Mouse (Mus musculus) hindbrain, embryonic 15.5 days (tissue): Measurements from ENCODE around the gene Gm44805. TPM values are rescaled to one million over a fixed set of nuclear protein-coding genes. Genes with fewer than 3 reads are reported as not detected.

Experiments used
- ATAC-seq: fragments of 200-750 bp; cut with Nextera tagmentation; 2 replicates; pipeline ENCODE4 v1.8.0; 2017; ENCODE audit warnings: low read depth, moderate number of reproducible peaks, moderate TSS enrichment; ENCODE audit not compliant: low FRiP score
- H3K27ac ChIP-seq: fragments of 300-500 bp; sonication (generic); replicated peaks from 2 replicates; pipeline ENCODE4 v1.5.1; 2015; ENCODE audit warnings: mild to moderate bottlenecking, inconsistent platforms
- H3K27me3 ChIP-seq: fragments of 300-500 bp; sonication (generic); 2 replicates; pipeline ENCODE4 v1.6.1; 2015; ENCODE audit warnings: control low read depth, inconsistent platforms
- H3K36me3 ChIP-seq: fragments of 300-500 bp; sonication (generic); 2 replicates; pipeline ENCODE4 v1.6.1; 2015; ENCODE audit warnings: control low read depth, inconsistent platforms
- H3K4me1 ChIP-seq: fragments of 300-500 bp; sonication (generic); replicated peaks from 2 replicates; pipeline ENCODE4 v1.6.1; 2015; ENCODE audit warnings: control low read depth, inconsistent platforms
- H3K4me2 ChIP-seq: fragments of 300-500 bp; sonication (generic); 2 replicates; pipeline ENCODE4 v1.6.1; 2015; ENCODE audit warnings: moderate library complexity, mild to moderate bottlenecking, inconsistent platforms
- H3K4me3 ChIP-seq: fragments of 300-500 bp; sonication (generic); 2 replicates; pipeline ENCODE4 v1.5.1; 2015; ENCODE audit warnings: mild to moderate bottlenecking, inconsistent platforms
- H3K9ac ChIP-seq: fragments of 300-500 bp; sonication (generic); 2 replicates; pipeline ENCODE4 v1.6.1; 2015; ENCODE audit warnings: inconsistent platforms
- H3K9me3 ChIP-seq: fragments of 300-500 bp; sonication (generic); 2 replicates; pipeline ENCODE4 v1.6.1; 2016; ENCODE audit warnings: control low read depth, inconsistent platforms
- WGBS: fragments of 180-500 bp; shearing (Covaris S2); methylation state at CpG from one replicate; pipeline ENCODE4 v1.1.7; 2015; 5-methylcytosine and 5-hydroxymethylcytosine counted together
- polyA plus RNA-seq: library from polyadenylated mRNA; unstranded; fragments of >200 nt; fragmentation: Nextera tagmentation; extraction: Ambion mirVana; gene quantifications from 2 replicates; pipeline ENCODE4 v1.2.1, GENCODE M21; 2015

The Gm44805 gene
- polyA plus RNA-seq, 1 experiment from 2014 or later, result not detected

DNA sequence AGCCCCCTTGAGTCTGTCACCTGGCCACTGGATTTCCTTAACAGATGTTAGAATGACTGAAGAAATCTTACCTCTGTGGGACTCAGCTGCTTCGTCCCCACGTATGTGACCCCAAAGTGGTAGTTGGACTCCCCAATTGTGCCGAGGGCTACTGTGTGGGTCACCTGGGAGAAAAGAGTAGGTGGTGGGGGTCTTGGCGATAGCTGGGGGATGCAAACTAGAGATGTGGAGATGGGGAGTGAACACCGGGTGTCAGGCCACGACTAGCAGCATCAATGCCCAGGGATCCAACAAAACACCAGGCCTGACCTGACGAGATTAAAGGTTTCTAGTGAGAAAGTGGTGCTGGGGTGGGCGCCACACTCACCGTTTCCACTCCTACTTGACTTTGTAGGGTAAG is 32.4 kb upstream of the Gm44805 start:
- H3K27ac ChIP-seq, result no peak overlapping the region
- H3K36me3 ChIP-seq, result peaks cover 37% of the 10 kb centered on the region
- H3K9ac ChIP-seq, result no peak overlapping the region
- peak overlapping the region; percentile 77; the same call in 1 of the 2 replicates for H3K4me2 ChIP-seq
- no peak for ATAC-seq
- H3K4me3 ChIP-seq, result 0 out of 2 replicates have a peak overlapping the region, but pooled peaks have one; percentile 66
- peaks cover 25% of the 10 kb centered on the region for H3K4me1 ChIP-seq
- H3K9me3 ChIP-seq, result no peaks in the 10 kb centered on the region
- no peaks in the 10 kb centered on the region for H3K27me3 ChIP-seq
- 91% methylated on average over 9 of the region's 9 CpGs for WGBS

DNA sequence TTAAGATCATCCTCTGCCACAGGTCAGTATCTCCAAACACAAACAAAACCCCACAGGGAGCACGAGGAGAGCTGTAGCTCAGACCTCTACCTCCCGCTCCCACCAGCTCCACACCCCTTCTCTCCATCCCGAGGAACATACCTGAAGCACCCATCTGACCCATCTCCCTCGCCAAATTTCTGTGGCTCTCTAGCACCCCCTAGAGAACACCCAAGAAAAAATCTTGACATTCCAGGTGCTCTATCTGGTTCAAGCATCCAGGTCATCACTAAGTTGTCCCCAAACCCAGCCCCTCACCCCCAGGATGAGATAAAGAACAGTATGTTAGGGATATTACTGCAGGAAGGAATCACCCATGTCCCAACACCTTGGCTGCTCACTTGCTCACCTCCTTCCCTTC is 32.0 kb upstream of the Gm44805 start:
- Histone ChIP-seq H3K36me3 (peaks cover 39% of the 10 kb centered on the region), H3K4me3 (no peak overlapping the region), H3K4me1 (peaks cover 25% of the 10 kb centered on the region), H3K4me2 (no peak overlapping the region), H3K9ac (no peak overlapping the region), H3K27me3 (no peaks in the 10 kb centered on the region), H3K27ac (no peak overlapping the region), H3K9me3 (no peaks in the 10 kb centered on the region)
- no peak for ATAC-seq
- 58% methylated on average over 4 of the region's 4 CpGs for WGBS

DNA sequence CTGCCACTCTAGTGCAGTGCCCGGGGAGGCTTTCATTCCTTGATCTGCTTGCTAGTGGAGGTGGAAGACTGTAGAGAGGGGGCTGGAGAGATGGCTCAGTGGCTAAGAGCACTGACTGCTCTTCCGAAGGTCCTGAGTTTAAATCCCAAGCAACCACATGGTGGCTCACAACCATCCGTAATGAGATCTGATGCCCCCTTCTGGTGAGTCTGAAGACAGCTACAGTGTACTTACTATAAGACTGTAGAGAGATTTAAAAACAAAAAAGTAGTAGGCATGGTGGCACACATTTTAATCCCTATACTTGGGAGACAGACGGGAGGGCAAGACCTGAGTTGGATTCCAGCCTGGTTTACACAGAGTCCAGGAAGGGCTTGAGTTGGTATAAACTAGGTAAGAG is 31.2 kb upstream of the Gm44805 start:
- Histone ChIP-seq H3K36me3 (peaks cover 43% of the 10 kb centered on the region), H3K4me2 (no peak overlapping the region), H3K27ac (no peak overlapping the region), H3K9ac (no peak overlapping the region), H3K9me3 (no peaks in the 10 kb centered on the region), H3K4me1 (peaks cover 25% of the 10 kb centered on the region), H3K4me3 (no peak overlapping the region), H3K27me3 (no peaks in the 10 kb centered on the region)
- ATAC-seq, result no peak
- 75% methylated on average over 4 of the region's 4 CpGs for WGBS

DNA sequence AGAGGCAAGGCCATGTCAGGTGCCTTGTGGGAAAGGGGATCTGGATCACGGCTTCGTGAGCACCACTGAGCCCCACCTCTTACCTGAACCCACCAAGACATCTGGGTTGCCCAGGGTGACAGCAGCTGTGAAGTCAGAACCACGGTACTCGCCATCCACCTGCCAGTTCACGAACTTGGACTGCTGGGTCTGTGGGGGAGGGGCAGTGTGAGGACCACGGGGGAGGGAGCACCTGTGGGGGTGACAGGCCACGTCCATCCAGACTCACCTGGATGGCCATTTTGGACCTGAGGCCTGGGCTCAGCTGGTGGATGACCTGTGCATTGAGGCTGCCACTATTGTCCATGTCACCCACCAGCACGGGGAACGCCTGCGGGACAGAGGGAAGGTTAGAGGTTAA is 29.4 kb upstream of the Gm44805 start:
- Histone ChIP-seq H3K9me3 (no peaks in the 10 kb centered on the region), H3K36me3 (peaks cover 49% of the 10 kb centered on the region), H3K9ac (no peak overlapping the region), H3K4me2 (no peak overlapping the region), H3K27me3 (no peaks in the 10 kb centered on the region), H3K27ac (no peak overlapping the region), H3K4me1 (peaks cover 17% of the 10 kb centered on the region), H3K4me3 (no peak overlapping the region)
- WGBS, result 96% methylated on average over 10 of the region's 10 CpGs
- no peak for ATAC-seq

DNA sequence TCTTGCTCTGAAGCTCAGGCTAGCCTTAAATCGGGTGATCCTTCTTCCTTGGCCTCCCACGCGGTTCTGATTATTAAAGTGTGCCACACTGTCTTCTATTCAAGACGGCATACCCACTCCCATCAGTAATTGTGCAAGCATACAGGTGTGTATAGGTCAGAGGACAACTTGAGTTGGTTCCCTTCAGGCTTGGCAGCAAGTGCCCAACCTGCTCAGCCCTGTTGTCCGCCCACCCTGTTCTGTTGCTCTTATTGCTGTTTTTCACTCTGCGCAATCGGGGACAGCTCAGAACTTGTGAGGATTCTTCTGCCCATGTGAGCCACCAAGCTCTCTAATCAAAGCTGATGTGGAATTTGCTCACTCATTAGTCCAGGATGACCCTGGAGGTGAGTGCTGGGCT is 24.0 kb upstream of the Gm44805 start:
- Histone ChIP-seq H3K4me2 (no peak overlapping the region), H3K4me1 (no peaks in the 10 kb centered on the region), H3K27me3 (no peaks in the 10 kb centered on the region), H3K9ac (no peak overlapping the region), H3K27ac (no peak overlapping the region), H3K36me3 (peaks cover 27% of the 10 kb centered on the region), H3K4me3 (no peak overlapping the region), H3K9me3 (no peaks in the 10 kb centered on the region)
- no peak for ATAC-seq
- WGBS, result 96% methylated on average over 7 of the region's 7 CpGs

DNA sequence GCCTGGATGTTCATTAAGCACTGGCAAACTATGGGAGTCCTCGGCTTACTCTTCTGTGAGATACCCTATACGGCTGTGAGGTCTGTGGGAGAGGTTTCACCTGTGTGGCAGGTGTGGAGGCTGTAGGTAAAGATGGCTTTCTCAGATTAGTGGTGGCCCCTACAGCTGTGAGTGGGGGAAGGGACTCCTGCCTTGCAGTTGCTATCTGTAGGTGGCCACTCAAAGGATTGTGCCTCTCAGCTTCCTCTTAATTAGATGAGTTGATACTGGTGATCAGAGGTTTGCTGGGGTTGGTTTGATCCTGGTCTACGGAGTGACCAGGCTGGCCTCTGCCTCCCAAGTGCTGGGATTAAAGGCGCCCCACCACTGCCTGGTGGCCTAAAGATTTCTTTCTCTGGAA is 23.3 kb upstream of the Gm44805 start:
- H3K36me3 ChIP-seq, result peaks cover 20% of the 10 kb centered on the region
- H3K9me3 ChIP-seq, result no peaks in the 10 kb centered on the region
- no peaks in the 10 kb centered on the region for H3K27me3 ChIP-seq
- no peak for ATAC-seq
- peaks cover 2% of the 10 kb centered on the region for H3K4me1 ChIP-seq
- no peak overlapping the region for H3K9ac ChIP-seq
- H3K27ac ChIP-seq, result no peak overlapping the region
- H3K4me3 ChIP-seq, result no peak overlapping the region
- no peak overlapping the region for H3K4me2 ChIP-seq
- 96% methylated on average over 4 of the region's 4 CpGs for WGBS

DNA sequence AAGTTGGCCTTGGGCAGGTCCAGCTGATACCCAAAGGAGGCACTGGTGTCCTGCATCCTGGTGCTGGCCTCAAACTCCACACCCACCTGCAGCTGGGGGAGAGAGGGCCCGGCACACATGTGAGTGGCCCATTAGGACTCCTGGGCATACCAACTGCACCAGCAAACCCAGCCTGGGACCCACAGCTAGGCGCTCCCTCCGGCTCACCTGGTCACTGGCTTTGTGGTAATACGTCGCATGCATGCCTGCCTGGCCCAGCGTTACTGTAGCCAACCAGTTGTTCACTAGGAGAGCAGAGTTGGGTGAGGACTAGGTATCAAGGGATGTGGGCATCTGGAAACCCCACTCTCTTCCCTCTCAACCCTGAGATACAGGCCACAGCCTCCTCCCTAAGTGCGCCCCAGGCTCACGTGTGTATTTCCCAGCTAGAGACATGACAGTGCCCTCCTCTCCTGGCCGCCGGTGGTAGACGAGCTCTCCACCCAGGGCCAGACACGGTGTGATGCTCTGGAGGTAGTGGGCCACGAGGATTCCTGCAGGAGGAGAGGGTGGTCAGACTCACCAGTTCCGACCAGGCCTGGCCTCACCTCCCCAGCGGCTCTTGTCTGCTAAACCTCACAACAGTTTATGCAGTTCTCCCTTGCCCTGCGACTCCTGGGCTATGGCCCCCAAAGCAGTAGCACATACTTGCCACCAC is 21.8 kb upstream of the Gm44805 start:
- no peak overlapping the region for H3K9ac ChIP-seq
- H3K9me3 ChIP-seq, result no peaks in the 10 kb centered on the region
- peaks cover 9% of the 10 kb centered on the region; the same call in 1 of the 2 replicates for H3K36me3 ChIP-seq
- no peaks in the 10 kb centered on the region for H3K27me3 ChIP-seq
- WGBS, result 95% methylated on average over 16 of the region's 16 CpGs
- no peak for ATAC-seq
- H3K4me1 ChIP-seq, result peaks cover 17% of the 10 kb centered on the region
- no peak overlapping the region for H3K4me2 ChIP-seq
- H3K4me3 ChIP-seq, result no peak overlapping the region
- no peak overlapping the region for H3K27ac ChIP-seq

DNA sequence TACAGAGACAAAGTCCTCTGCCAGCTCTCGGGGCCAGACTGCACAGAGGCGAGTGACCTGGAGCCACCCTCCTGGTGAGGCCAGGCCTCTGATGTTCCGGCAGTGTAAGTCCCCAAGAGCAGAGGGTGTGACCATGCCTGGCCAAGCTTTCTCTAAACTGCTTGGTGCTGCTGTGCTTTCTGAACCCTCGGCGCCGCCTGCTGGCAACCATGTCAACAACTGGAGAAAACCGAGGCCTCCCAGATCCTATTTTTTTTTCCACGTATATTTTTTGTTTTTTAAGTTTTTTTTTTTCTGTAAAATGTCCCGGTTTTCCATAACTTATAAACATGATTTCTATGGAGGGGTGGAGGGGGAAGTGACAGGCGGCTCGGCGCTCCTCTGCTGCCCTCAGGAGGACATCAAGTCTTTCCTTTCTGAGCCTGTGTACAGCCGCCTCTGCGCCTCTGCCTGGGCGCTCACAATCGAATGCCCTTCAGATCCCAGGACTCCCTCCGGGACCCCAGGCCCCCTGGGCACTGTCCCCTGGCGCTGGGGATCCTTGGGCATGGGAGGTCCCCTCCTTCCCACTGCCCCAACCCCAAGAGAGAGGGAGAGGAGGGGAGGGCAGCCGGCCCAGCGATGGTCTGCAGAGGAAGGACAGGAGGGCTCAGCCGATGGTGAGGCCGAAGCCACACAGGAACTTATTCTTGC is 20.0 kb upstream of the Gm44805 start:
- peaks cover 18% of the 10 kb centered on the region for H3K4me1 ChIP-seq
- no peak overlapping the region for H3K4me2 ChIP-seq
- WGBS, result 32% methylated on average over 22 of the region's 22 CpGs
- no peaks in the 10 kb centered on the region; the same call in 1 of the 2 replicates for H3K36me3 ChIP-seq
- ATAC-seq, result peak; percentile 67; the same call in 1 of the 2 replicates
- H3K9ac ChIP-seq, result no peak overlapping the region
- H3K4me3 ChIP-seq, result no peak overlapping the region
- peak overlapping the region; percentile 35; the same call in 1 of the 2 replicates for H3K27ac ChIP-seq
- no peaks in the 10 kb centered on the region for H3K9me3 ChIP-seq
- no peaks in the 10 kb centered on the region for H3K27me3 ChIP-seq

DNA sequence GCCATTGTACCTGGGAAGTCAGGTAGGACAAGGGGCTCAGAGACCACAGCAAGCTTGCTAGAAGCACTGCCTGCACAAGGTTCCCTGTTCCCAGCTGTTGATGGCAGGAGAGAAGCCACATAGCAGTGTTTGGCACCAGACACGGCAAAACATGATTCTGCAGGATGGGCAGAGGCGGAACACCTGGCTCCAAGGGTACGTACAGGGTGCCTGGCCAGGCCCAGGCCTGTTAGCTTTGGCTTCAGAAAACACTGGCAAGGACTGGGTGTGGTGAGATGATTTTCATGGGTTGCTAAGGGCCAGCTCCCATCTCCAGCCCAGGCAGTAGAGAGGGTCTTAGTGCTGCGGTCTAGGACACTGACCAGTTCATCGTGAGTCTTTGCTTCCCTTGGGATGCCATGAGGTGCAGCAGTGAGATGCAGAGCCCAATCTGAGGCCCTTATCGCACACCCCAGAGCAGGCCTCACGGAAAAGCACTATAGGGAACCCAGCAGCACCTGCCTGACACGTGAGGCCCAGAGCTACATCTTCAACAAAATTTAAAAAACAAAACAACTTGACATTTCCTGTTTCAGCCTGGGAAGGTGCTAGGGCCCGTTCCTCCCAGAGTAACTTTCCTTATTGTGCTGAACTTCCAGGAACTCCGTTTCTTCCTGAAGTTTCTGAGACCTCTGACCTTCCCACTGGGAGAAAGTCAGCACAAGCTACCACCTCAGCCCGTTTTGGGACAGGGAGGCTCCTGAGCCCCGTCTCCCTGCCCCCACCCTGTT is 19.3 kb upstream of the Gm44805 start:
- Histone ChIP-seq H3K4me2 (no peak overlapping the region), H3K36me3 (no peaks in the 10 kb centered on the region; the same call in 1 of the 2 replicates), H3K4me3 (no peak overlapping the region), H3K27ac (peak overlapping the region; percentile 32), H3K9ac (no peak overlapping the region), H3K4me1 (peaks cover 18% of the 10 kb centered on the region), H3K9me3 (no peaks in the 10 kb centered on the region), H3K27me3 (no peaks in the 10 kb centered on the region)
- no peak for ATAC-seq
- 63% methylated on average over 12 of the region's 12 CpGs for WGBS

DNA sequence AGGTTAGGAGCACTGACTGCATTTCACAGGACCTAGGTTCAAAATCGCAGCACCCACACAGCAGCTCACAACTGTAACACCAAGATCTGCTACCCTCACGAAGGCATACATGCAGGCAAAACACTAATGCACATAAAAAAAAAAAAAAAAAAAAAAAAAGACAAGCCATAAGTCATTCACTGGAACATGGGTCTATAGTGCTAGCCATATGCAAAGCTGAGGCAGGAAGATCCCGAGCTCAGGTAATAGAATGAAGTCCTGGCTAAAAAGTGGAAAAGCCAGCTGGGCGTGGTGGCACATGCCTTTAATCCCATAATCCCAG is 18.6 kb upstream of the Gm44805 start:
- Histone ChIP-seq H3K27me3 (no peaks in the 10 kb centered on the region), H3K36me3 (no peaks in the 10 kb centered on the region; the same call in 1 of the 2 replicates), H3K4me1 (peaks cover 18% of the 10 kb centered on the region), H3K4me2 (no peak overlapping the region), H3K9ac (no peak overlapping the region), H3K9me3 (no peaks in the 10 kb centered on the region), H3K4me3 (no peak overlapping the region), H3K27ac (peak overlapping the region; percentile 54)
- no peak for ATAC-seq
- WGBS, result 81% methylated on average over 4 of the region's 4 CpGs

DNA sequence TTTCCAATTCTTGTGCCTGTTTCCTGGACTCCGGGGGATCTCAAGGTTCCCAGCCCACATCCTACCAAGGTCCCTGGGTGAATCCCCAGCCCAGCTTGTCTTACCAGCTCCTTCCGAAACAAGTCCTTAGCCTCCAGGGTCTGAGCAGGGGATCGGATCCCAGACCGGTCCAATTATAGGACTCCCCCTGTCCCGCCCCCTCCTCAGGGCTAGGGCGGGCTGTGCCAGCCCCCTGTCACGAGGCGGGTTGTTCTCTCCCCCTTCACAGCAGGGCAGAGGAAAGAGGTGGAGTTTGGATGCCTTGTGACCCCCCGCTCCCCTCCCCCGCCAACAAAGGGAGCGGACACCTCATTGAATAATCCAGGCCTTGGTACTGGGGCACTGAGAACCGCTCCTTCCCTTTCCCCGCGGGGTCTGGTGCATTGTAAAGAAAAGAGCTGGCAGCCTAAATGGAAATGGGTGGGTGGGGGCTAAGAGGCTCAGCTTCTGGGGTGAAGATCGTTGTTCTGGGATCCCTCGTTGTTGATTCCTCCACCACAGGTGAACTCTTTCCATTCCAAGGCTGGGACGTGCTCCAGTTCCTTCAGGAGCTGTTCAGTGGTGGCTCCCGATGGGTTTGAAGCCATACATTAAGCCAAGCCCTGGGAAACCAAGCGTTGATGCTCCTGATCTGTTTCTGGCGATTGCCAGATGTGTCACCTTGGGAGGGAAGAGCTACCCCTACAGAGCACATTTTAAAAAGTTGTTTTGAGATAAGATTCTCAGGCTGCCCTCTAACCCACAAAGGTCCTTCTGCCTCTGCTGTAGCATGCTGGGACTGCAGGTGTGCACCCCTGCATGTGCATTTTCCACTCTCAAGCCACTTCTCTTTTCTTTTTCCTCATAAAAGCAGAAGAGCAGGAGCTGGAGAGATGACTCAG is 17.9 kb upstream of the Gm44805 start, which contains the start of gene Apoe:
Apoe (minus strand) TSS at position 282 of the 920 bp plus-strand sequence.
- Histone ChIP-seq H3K4me2 (peak within 1 kb of the TSS; percentile 58), H3K4me1 (peaks cover 18% of the 10 kb centered on the region), H3K4me3 (peak within 1 kb of the TSS; percentile 34), H3K27ac (peak within 1 kb of the TSS; percentile 54), H3K27me3 (no peaks in the 10 kb centered on the region), H3K9me3 (no peaks in the 10 kb centered on the region), H3K9ac (peak within 1 kb of the TSS; percentile 30), H3K36me3 (no peaks in the 10 kb centered on the region; the same call in 1 of the 2 replicates)
- WGBS, result 2% methylated on average over 19 of the region's 20 CpGs
- peak; percentile 72 for ATAC-seq
